Mouse (Mus musculus) embryonic fibroblast, embryonic 13.5 days (primary cell): ENCODE data around the gene Tubgcp4. TPM values are rescaled to one million over a fixed set of nuclear protein-coding genes. Genes with fewer than 3 reads are reported as not detected.

ENCODE experiments used
- H3K27ac ChIP-seq: 2 replicates; pipeline ENCODE4 v1.5.1; 2012; ENCODE audit warnings: low read length, control low read depth, inconsistent platforms; ENCODE audit not compliant: insufficient read depth
- H3K4me1 ChIP-seq: 2 replicates; pipeline ENCODE4 v1.6.1; 2011; ENCODE audit warnings: low read length; ENCODE audit not compliant: control insufficient read depth, insufficient read depth
- H3K4me3 ChIP-seq: 2 replicates; pipeline ENCODE4 v1.5.1; 2011; ENCODE audit warnings: mild to moderate bottlenecking, control low read depth, low read length; ENCODE audit not compliant: insufficient read depth
- CTCF ChIP-seq: IDR thresholded peaks from 2 replicates; pipeline ENCODE4 v1.5.1; 2011; ENCODE audit warnings: mild to moderate bottlenecking, control low read depth, low read length, moderate library complexity, borderline replicate concordance; ENCODE audit not compliant: insufficient read depth
- POLR2A ChIP-seq: IDR thresholded peaks from 2 replicates; pipeline ENCODE4 v1.6.1; 2011; ENCODE audit warnings: low read depth, mild to moderate bottlenecking, control low read depth, low read length, moderate library complexity
- polyA plus RNA-seq: library from polyadenylated mRNA; stranded (reverse); fragments of >200 nt; gene quantifications from 2 replicates; pipeline ENCODE4 v1.2.4, GENCODE M21; 2011; ENCODE audit warnings: low read depth; ENCODE audit not compliant: missing spikeins, insufficient read length

The Tubgcp4 gene
- polyA plus RNA-seq, 1 experiment: 48.2 TPM

GRCm38 (mm10) chr2:121244099-121244498 lies 73.6 kb downstream of the Tubgcp4 start:
- no peak overlapping the region for H3K4me3 ChIP-seq
- H3K27ac ChIP-seq: no peak overlapping the region
- TF ChIP-seq CTCF: no peak
- TF ChIP-seq POLR2A: no peak
- H3K4me1 ChIP-seq: no peaks in the 10 kb centered on the region

Other genes with a start within 250 kb of the Tubgcp4 start
- 24.8 and 25.4 TPM in 2 replicates for gene Ubr1, start 199.9 kb upstream of the Tubgcp4 start, polyA plus RNA-seq
- gene Tmem62, start 193.6 kb upstream of the Tubgcp4 start, polyA plus RNA-seq: 5.0 and 8.0 TPM in 2 replicates
- 31.8 and 37.2 TPM in 2 replicates for gene Ccndbp1, start 162.3 kb upstream of the Tubgcp4 start, polyA plus RNA-seq
- gene Epb42, start 133.6 kb upstream of the Tubgcp4 start, polyA plus RNA-seq: not detected in 2 replicates
- not detected in 2 replicates for gene Tgm5, start 84.8 kb upstream of the Tubgcp4 start, polyA plus RNA-seq
- not detected in 2 replicates for gene Tgm7, start 60.9 kb upstream of the Tubgcp4 start, polyA plus RNA-seq
- gene Adal, start 30.2 kb upstream of the Tubgcp4 start, polyA plus RNA-seq: 7.2 and 10.0 TPM in 2 replicates
- 4.4 and 5.5 TPM in 2 replicates for gene Lcmt2, start 30.0 kb upstream of the Tubgcp4 start, polyA plus RNA-seq
- gene Zscan29, start 471 bp downstream of the Tubgcp4 start, polyA plus RNA-seq: 10.3 and 10.8 TPM in 2 replicates
- gene Trp53bp1, start 100.8 kb downstream of the Tubgcp4 start, polyA plus RNA-seq: 54.5 and 61.5 TPM in 2 replicates
- gene Map1a, start 118.9 kb downstream of the Tubgcp4 start, polyA plus RNA-seq: 61.1 and 75.0 TPM in 2 replicates
- gene Ppip5k1, start 184.7 kb downstream of the Tubgcp4 start, polyA plus RNA-seq: 8.4 and 9.0 TPM in 2 replicates
- gene Ckmt1, start 187.1 kb downstream of the Tubgcp4 start, polyA plus RNA-seq: not detected in 2 replicates
- gene Strc, start 216.5 kb downstream of the Tubgcp4 start, polyA plus RNA-seq: not detected in 2 replicates
- 1,111 and 1,129 TPM in 2 replicates for gene Pdia3, start 243.1 kb downstream of the Tubgcp4 start, polyA plus RNA-seq
- gene Catsper2, start 243.1 kb downstream of the Tubgcp4 start, polyA plus RNA-seq: 1.5 and 2.8 TPM in 2 replicates